Mouse (Mus musculus) gastrocnemius, adult 2 months (tissue): ENCODE results near the gene Lmo2. TPM values are rescaled to one million over a fixed set of nuclear protein-coding genes. Genes with fewer than 3 reads are reported as not detected.
"Not testable (repeated sequence)": the region's sequence is repeated elsewhere in the genome, so short reads cannot be mapped to it uniquely, and the experiment has no call there.

ENCODE experiments used
- DNase-seq: peaks from one replicate; pipeline ENCODE4 v3.0.0; 2022
- H3K27ac ChIP-seq: fragments of 200-600 bp; 2 replicates; pipeline ENCODE4 v1.8.1; 2022; ENCODE audit warnings: mild to moderate bottlenecking
- H3K4me3 ChIP-seq: fragments of 200-600 bp; 2 replicates; pipeline ENCODE4 v1.8.1; 2022; ENCODE audit warnings: mild to moderate bottlenecking, moderate library complexity
- CTCF ChIP-seq: fragments of 200-600 bp; IDR thresholded peaks from 2 replicates; pipeline ENCODE4 v1.8.1; 2022; ENCODE audit warnings: antibody characterized with exemption, mild to moderate bottlenecking, moderate library complexity
- intact Hi-C: fragments of 180-260 bp; cut with DNase I; formaldehyde crosslinking; loops from one replicate; pipeline ENCODE4 v1.15.1; 2025
- total RNA-seq, 2 experiments: library from RNA; stranded (reverse); gene quantifications; 2 replicates each; pipeline ENCODE4 v1.2.3; 2021

Lmo2 gene
- total RNA-seq, 2 experiments from 2014 or later: 4.1 to 7.0 TPM

GRCm38 (mm10) chr2:103970041-103970790, 12.4 kb downstream of the Lmo2 start:
- no peak for TF ChIP-seq CTCF
- Histone ChIP-seq H3K4me3 (peak overlapping the region; percentile 92), H3K27ac (peak overlapping the region; percentile 88)
- peak; percentile 72 for DNase-seq
- intact Hi-C loops: no loop called here

- Histone ChIP-seq H3K4me3 (peak overlapping the region; percentile 92), H3K27ac (peak overlapping the region; percentile 88)
- DNase-seq: no peak
- intact Hi-C loops: no loop called here
- TF ChIP-seq CTCF: no peak
Observed at GRCm38 (mm10) chr2:103970791-103971649, 13.2 kb downstream of the Lmo2 start.

- peak overlapping the region; percentile 92 for H3K4me3 ChIP-seq
- H3K27ac ChIP-seq: peak overlapping the region; percentile 35
- no peak for TF ChIP-seq CTCF
- intact Hi-C loops: no loop called here
- no peak for DNase-seq
Observed at GRCm38 (mm10) chr2:103971838-103972237, 14.1 kb downstream of the Lmo2 start.

GRCm38 (mm10) chr2:103975904-103976303, 18.1 kb downstream of the Lmo2 start:
- DNase-seq: no peak
- Histone ChIP-seq H3K4me3 (no peak overlapping the region), H3K27ac (no peak overlapping the region)
- intact Hi-C loops: no loop called here
- no peak for TF ChIP-seq CTCF

- Histone ChIP-seq H3K4me3 (no peak overlapping the region), H3K27ac (no peak overlapping the region)
- DNase-seq: no peak
- intact Hi-C loops: no loop called here
- TF ChIP-seq CTCF: no peak
Observed at GRCm38 (mm10) chr2:103977216-103977615, 19.4 kb downstream of the Lmo2 start.

- Histone ChIP-seq H3K27ac (no peak overlapping the region), H3K4me3 (no peak overlapping the region)
- no peak for DNase-seq
- intact Hi-C loops: no loop called here
- TF ChIP-seq CTCF: no peak
Observed at GRCm38 (mm10) chr2:103977716-103978115, 19.9 kb downstream of the Lmo2 start.

- peak; percentile 86 for DNase-seq
- peak; percentile 99 for TF ChIP-seq CTCF
- intact Hi-C loops: loop anchor here (1.0 kb wide), 1 partner anchor 110 kb away; no protein-coding TSS in a partner anchor
- no peak overlapping the region for H3K27ac ChIP-seq
- no peak overlapping the region for H3K4me3 ChIP-seq
Observed at GRCm38 (mm10) chr2:103982250-103982649, 24.5 kb downstream of the Lmo2 start.

- TF ChIP-seq CTCF: no peak
- intact Hi-C loops: no loop called here
- no peak overlapping the region for H3K27ac ChIP-seq
- no peak overlapping the region for H3K4me3 ChIP-seq
- DNase-seq: no peak
Observed at GRCm38 (mm10) chr2:103983146-103983545, 25.4 kb downstream of the Lmo2 start.

- intact Hi-C loops, H3K27ac ChIP-seq, DNase-seq: not testable (repeated sequence)
Observed at GRCm38 (mm10) chr2:103987595-103987994, 29.8 kb downstream of the Lmo2 start.

GRCm38 (mm10) chr2:103989724-103990123, 31.9 kb downstream of the Lmo2 start:
- TF ChIP-seq CTCF: no peak
- Histone ChIP-seq H3K4me3 (no peak overlapping the region), H3K27ac (no peak overlapping the region)
- intact Hi-C loops: no loop called here
- DNase-seq: no peak

More at GRCm38 (mm10) chr2:103987595-103987994, 29.8 kb downstream of the Lmo2 start:
- H3K4me3 ChIP-seq: not testable (repeated sequence)

GRCm38 (mm10) chr2:103991303-103991702, 33.5 kb downstream of the Lmo2 start:
- Histone ChIP-seq H3K4me3 (no peak overlapping the region), H3K27ac (no peak overlapping the region)
- TF ChIP-seq CTCF: peak; percentile 8; the same call in 1 of the 2 replicates
- no peak for DNase-seq
- intact Hi-C loops: no loop called here

- H3K27ac ChIP-seq: no peak overlapping the region
- no peak for TF ChIP-seq CTCF
- H3K4me3 ChIP-seq: no peak overlapping the region
- DNase-seq: no peak
- intact Hi-C loops: no loop called here
Observed at GRCm38 (mm10) chr2:103992162-103992561, 34.4 kb downstream of the Lmo2 start.
